Mouse (Mus musculus) left cerebral cortex, adult 18-20 months (tissue): Measurements from ENCODE around the gene Adra1b. TPM values are rescaled to one million over a fixed set of nuclear protein-coding genes. Genes with fewer than 3 reads are reported as not detected.

ENCODE experiments used
- DNase-seq, 2 experiments: peaks; one replicate each; pipeline ENCODE4 v3.0.0; 2021 to 2022; ENCODE audit warnings: low spot score in 2 of 2, mixed read lengths in 1 of 2
- total RNA-seq, 2 experiments: library from RNA; stranded (reverse); gene quantifications; 2 replicates each; pipeline ENCODE4 v1.2.3; 2021

Gene Adra1b
- total RNA-seq, 2 experiments from 2014 or later, result 27.7 to 30.2 TPM

DNA sequence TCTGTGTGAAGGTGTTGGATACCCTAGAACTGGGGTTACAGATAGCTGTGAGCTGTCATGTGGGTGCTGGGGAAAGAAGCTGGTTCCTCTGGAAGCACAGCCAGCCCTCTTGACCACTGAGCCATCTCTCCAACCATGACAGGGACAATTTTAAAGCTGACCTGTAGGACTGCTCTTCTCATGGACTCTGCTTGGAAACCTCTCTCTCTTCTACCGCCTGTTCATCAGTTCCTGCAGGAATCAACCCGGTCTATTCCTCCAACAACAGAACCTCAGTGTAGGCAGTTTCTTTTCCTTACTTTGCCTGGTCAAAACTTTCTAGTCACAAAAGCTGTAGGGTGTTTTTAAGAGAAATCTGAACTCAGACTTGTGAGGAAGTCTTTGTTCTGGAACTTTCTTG lies 1.3 kb downstream of the Adra1b start:
- DNase-seq, result no peak

DNA sequence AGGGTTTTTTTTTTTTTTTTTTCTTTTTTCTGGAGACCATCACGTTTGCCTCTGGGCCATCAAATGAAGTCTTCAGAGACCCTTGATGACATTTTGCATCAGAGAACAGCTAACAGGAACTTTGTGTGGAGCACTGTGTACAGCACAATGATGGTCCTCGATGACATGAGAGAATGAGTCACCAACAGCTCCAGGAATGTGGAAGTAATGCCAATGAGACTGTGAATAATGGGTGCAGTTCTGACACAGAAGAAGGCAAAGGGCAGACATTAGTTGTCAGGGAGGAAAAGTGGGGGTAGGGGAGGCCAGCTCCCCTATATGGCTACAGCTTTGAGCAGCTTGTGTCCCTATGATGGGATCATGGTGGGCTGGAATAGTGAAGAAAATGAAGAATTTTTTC lies 5.7 kb downstream of the Adra1b start:
- DNase-seq, result no peak

DNA sequence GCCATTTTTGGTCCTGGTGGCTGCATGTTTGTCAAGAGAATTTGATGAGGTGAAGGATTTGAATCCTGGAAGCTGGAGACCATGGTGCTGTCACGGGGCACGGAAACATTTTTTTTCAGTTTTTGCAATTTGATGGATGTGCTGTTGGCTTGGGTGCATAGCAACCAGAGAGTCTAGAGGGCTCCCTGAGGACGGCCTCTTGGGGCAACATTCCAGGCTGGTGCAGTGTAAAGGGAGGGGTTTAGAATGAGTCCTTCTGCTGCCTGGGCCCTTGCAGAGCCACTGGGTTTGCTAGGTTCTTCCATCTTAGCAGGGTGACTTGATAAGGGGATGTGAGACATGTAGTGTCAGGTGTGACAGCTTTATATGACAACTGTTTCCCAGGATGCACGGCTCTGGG lies 8.5 kb downstream of the Adra1b start:
- DNase-seq, result no peak

DNA sequence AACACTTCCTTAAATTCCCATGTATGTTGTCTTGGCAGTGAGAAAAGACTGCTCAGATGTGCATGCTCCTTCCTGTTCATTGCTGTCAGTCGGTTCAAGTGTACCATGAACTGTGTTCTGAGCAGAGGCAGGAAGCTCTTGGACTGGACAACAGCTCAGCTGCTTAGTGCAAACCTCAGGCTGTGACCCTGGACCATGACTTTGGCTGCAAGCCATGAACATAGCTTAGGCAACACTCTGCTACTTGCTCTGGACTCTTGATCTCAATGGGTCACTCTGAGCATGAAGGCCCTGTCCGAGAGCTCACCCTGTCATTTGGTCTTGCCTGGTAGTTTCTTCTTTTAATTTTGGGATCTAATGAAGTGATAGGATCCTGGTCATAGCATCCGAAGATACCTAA lies 9.6 kb downstream of the Adra1b start:
- no peak for DNase-seq

DNA sequence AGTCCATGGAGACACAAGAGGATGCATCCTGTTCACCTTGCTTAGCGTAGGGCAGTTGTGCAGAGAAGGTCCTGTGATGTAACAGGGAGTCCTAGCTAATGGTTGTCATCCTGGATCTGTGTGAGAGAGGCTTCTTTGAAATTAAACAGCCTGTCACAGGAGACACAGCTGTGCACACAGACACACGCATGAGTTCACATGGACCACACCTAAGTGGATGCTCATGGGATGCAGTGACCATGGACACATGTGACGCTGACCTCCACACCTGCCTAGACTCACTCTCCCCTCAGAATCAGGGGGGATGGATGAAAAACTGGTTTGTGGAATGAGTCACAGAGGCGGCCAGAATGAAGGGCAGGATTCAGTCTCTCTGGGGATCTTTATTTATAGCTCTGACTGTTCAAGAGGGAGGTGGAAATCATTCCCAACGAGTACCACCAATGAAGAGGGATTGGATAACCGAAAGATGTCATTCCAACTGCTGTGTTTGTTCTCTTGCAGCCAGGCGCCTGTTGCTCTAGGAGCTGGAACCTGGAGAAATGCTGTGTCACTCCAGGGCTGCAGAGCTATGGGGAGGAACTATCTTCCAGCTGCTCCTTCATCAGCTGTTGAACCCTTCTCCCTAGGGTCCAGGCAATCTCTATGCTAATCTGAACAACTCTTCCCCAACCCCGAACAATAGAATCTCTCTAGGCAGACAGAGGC lies 11.6 kb downstream of the Adra1b start:
- DNase-seq, result no peak

DNA sequence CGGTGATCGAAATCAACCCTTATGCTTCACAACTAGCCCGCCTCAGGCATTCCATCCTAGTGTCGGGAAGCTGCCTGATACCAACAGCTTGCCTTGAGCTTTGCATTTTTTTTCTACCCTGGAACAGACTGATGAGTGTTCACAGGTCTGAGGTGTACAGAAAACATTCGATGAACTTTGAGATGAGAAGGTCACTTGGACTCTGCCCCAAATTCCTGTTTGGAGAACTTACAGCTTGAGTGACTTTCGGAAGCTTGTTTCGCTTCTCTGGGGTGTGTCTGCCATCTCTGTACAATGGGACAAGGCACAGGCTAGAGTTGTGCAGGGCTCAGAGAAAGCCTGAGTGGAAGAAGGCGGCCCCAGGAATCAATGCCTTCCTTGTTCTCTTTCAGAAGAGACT lies 12.3 kb downstream of the Adra1b start:
- no peak for DNase-seq

DNA sequence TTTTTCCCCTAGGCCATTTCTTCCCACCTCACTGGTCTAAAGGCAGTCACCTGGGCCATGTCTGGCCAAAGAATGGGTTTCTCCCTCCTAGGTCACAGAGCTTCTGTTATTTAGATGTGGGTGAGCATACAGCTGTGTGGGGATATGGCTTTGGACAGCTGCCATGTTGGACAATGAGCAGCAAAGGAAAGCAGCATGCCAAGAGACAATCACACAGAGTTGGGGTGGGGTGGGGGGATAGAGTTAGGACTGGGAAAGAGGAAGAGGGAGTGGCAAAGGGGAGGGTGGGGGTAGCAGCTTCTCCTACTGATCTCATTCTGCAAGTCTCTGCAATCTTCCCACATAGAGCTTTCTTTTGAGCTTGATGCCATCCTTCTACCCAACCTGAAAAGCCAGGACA lies 13.4 kb downstream of the Adra1b start:
- DNase-seq, result no peak

DNA sequence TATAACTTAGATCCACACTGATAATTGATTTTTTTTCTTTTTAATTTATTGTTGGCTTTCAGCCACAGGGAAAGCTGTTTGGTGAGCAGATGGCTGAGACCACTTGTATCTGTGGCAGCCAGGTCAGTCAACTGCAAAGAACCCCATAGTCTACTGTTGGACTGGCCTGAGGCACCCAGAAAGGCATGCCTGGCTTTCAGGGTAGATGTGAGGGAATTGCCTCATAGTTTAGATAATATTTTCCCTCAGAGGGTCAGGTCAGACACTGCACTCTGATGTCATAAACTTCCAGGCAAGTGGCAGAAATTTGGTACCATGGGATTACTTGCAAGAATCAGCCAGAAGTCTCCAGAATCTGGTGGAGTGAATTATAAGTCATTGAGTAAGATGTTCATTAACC lies 16.5 kb downstream of the Adra1b start:
- no peak for DNase-seq

DNA sequence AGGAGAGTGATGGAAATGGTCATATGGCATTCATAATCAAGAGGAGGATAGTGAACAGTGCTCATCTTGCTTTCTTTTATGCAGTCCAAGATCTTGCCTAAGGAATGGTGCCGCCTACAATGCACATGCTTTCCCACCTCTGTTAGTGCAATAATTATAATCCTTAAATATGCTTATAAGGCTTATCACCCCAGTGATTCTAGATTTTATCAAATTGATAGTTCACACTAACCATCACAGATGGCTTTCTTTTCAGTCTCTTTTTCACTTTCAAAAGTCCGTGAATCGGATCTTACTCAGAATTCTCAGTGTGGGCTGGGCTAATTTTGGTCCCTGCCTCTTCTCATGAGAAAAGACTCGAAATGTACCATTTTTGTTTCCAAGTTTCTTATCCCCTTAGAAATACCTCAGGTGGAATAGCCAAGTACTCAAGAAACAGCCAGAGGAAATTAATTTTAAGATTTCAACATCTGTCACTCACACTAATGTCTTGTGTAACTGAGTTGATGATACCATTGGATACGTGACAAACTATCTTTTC lies 17.3 kb downstream of the Adra1b start:
- peak; percentile 26 to 30 for DNase-seq

DNA sequence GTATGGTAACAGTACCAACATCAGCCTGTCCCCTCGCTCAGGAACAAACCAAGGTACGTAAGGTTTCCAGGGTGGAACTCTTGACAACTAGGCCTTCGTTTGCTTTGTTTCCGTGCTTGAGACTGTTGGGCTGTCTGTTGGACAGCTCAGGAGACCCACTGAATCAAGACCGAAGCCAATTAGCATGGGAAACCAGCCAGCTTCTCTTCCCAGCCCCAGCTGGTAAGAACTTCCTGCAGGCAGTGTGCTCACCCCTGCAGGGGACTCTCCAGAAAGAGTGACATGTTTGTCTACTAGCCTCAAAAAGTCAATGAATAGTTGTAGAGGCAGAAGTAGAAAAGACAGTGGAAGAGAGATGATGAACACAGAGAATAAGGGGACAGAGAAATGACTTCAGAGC lies 23.8 kb downstream of the Adra1b start:
- no peak for DNase-seq

DNA sequence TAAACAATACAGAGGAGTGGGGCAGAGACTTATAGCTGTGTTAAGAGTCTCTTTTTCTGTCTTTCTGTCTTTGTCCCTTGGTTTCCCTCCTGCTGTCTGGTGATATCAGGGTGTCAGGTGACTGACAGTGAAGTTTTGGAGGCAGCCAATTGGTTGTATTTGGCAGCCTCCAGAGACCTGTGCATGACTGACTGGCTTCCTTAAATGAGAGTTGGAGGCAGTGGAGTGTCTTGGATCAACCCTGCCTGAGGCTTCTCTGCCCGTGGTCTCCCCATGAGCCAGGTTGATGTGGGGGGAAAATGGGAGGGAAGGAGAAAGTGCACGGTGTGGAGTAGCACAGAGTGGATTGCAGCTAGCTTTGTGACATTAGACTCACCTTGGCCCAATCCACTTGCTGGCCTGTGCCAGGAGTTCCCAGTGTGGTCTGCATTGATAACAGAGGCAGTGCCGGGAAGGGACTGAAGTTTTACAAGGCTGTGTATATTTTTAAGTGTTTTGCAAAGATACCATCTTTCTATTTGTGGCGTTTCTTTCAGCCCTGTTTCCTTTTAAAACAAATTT lies 33.2 kb downstream of the Adra1b start:
- DNase-seq, result no peak

DNA sequence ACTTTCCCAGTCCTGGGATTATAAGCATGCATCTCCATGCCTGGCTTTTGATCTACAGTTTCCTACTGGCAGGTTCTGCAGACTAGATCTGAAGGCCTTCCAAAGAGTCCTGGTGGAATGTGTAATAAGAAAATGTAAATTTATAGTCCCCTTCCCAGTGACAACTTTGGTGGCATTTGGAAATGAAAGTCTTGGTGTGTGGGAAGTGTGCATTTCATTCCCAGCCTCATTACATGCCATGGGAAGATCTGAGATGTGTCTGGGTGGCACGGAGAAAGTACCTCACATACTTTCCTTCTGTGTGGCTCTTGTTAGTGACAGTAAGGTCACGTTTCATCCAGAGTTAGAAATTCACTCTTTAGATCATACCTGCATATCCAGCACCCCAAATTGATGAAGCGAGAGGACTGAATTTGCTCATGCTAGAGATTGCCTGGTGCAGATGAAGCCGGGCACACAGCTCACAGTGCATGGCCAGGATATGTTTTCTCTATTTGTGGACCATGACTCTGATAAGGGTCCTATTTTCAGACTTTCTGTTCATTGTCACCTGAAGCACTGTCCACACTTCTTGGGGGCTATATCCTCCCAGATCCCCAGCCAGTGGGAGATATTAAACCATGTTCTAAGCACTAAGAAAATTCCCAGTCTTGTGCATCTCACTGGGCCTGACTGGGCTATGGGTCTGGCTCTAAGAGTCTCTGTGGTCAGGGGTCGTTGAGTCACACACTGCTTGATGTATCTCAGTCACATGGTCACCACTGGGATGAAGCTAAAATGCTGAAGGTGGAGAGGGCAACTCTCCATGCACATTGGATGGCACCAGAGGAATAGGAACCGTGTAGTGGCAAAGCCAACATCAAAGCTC lies 35.5 kb downstream of the Adra1b start:
- no peak for DNase-seq

DNA sequence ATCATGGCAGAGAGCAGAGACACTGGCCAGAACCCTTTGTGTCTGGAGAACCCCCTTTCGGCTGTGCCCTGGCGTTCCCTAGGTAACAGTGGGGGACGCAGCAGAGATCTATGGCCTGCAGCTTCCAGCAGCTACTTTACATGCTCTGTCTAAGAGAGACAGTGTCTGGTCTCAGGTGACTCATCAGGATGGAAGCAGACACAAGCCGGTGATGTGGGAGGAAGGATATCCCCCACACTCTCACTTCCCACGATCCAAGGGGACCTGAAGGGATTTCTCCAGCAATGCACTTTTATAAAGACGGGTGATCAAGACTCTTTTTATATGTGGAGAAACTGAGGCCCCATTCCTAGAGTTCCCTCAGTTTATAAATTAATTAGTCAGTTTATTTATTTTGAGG lies 48.0 kb downstream of the Adra1b start:
- DNase-seq, result peak; percentile 33 to 36

DNA sequence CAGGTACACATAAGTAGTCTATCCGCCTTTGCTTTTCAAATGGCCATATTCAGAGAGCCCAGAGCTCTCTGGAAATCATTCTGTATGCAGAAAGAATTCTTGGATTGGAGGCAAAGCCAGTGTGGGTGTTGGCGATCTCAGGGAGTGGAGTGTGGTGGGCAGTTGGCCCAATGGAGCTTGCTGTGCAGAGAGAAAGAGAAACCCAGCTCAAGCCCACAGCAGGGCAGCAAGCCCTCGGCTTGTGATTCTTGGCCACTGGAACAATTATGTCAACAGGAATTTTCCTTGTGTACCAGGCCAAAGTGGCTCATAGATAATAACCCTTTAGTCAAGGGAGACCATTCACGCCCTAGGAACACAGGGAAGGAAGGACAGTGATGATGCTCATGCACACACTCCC lies 53.0 kb downstream of the Adra1b start:
- DNase-seq, result peak in 1 of 2 experiments; percentile 23

DNA sequence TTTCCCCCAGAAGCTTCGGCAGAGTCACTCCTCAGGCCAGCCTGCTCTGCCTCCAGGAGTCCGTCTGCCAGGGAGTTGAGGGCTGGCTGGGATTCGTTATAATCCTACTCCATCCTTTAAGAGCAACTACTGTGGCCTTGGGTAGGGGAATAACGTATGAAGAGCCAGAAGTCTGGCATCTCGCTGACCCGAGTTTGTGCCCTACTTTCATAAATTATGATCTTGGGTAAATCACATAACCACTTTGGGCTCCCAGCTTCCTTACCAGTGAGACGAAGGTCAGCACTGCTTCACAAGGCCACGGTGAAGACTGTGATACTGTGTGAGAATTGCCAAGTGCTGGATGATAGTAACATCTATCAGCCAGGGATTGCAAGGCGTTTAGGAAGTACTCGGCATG lies 59.4 kb downstream of the Adra1b start:
- no peak for DNase-seq

DNA sequence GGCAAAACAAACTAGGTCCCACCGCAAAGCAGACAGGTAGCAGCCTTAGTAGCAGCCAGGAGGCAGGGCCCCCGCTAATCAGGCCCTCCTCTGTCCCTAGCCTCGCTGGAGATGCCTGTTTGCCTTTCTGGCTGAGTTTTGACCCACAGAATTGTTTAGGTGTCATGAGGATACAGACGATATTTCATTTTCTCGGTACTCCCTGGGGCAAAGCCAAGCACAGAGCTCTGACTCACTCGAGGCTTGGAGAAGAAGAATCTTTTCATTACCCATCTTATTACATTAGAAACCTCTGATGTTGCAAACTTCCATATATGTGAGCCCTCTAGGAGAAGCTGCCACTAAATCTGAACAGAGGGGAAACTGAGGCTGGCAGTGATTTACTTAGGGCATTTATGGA lies 60.5 kb downstream of the Adra1b start:
- DNase-seq, result no peak

DNA sequence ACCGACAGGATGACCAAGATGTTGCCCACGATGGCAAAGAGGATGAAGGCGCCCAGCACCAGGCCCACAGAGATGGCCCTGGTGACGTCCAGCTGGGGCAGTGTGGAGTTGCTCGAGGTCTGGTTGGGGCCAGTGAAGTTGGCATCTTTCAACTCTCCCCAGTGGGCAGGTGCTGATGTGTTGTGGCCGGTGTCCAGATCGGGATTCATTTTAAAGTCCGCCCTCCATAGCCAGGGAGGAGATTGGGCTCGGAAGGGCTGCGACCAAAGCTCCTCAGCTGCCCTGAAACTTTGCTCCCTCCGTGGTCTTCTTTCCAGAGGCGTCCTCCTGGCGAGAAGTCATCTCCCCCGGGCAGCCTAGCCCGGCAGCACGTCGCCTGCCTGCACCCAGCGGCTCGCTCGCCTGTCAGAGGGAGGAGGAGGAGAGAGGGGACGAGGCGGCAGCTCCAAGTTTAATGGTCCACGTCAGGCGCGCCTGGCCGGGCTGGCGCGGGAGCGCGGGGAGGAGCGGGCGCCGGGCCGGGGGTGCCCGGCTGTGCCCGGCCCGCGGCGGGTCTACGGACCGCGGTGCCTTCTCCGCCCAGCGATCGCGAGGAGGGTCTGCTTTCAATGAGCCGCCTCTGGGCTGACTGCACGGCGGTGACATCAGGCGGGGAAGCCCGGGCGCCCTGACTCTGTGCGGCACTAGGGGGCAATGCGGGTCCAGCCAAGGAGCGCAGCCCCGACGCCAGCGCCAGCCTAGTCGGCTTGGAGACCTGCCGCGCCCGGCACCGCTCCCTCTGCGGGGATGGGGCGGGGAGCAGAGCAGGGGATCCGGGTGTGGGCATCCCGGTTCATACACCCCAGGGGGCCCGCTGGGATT lies 64.9 kb downstream of the Adra1b start:
- DNase-seq, result peak; percentile 75 to 81

DNA sequence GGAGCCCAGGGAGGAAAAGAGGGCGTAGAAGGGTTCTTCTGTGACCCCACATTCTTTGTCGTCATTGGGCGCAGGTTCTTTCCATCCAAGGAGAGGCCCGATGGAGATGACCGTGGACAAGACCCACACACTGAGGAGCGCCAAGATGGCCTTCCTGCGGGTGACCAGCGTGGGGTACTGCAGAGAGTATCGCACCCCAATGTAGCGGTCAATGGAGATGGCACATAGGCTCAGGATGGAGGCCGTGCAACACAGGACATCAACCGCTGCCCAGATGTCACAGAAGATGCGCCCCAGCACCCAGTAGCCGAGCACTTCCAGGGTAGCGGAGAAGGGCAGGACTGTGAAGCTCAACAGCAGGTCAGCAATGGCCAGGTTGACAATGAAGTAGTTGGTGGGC lies 65.6 kb downstream of the Adra1b start:
- no peak for DNase-seq

DNA sequence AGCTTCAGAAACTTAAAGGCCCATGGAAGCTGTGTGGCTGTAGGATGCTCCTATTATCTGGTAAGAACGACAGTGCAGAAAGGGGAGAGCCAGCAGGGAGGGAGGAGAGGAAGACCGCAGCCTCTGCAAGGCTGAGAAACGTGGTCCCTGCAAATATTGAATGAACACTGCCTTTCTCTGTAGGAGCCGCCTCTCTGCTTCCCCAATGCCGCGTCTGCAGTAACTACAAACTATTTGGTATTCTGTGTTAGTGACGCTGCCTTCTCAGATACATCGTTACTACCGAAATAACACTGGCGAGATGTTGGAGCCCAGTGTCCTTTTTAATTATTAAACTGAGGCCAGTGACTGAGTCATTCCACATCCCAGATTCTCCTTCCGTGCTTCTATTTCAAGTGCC lies 66.5 kb downstream of the Adra1b start:
- peak; percentile 12 to 28 for DNase-seq

DNA sequence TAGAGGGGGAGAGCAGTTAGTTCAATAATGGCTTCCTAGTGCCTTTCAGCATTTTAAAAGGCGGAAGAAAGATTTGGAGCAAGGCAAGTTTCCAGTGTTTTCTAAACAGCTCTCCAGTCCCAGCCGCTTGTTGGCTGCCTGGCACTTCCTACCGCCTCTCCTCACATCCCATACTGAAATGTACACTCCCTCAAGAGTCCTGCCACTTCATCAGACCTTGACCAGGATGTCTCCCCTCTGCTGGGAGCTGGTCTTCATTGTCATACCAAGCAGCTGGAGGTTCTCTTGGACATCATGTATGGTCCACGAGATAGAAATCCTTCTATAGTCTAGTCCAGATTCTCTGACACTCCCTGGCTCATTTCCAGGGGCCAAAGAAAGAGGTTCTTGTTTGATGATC lies 69.5 kb downstream of the Adra1b start:
- no peak for DNase-seq

DNA sequence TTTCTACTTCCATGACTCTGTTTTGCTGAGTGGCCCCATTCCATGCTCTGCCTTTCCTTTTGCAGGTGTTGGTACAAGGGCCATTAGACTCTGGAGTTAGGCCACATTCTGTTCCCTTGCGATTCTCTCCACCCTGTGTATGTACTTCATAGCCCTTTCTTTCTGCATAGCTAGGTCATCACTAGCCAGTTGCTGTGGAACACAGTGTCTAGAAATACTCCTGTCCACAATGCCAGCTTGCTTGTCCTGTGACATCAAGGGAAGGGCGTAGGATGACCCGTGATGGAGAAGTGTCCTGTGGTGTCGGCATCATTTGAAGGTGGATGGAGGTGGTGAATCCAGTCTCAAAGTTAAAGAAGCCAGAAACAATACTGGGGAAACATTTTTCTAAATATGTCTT lies 74.2 kb downstream of the Adra1b start:
- no peak for DNase-seq
